Mouse (Mus musculus) kidney, postnatal 0 days (tissue): ENCODE data around the gene Gpr179. TPM values are rescaled to one million over a fixed set of nuclear protein-coding genes. Genes with fewer than 3 reads are reported as not detected.

Experiments
- ATAC-seq: fragments of 200-750 bp; cut with Nextera tagmentation; replicated peaks from 2 replicates; pipeline ENCODE4 v1.8.0; 2017; ENCODE audit warnings: low read depth, moderate number of reproducible peaks, moderate TSS enrichment, moderate library complexity; ENCODE audit not compliant: low FRiP score
- DNase-seq: peaks from one replicate; pipeline ENCODE4 v3.0.0-alpha.2; 2016; ENCODE audit warnings: low spot score
- H3K27ac ChIP-seq: fragments of 300-500 bp; sonication (generic); 2 replicates; pipeline ENCODE4 v1.5.1; 2014; ENCODE audit warnings: mild to moderate bottlenecking
- H3K27me3 ChIP-seq: fragments of 300-500 bp; sonication (generic); 2 replicates; pipeline ENCODE4 v1.6.1; 2014; ENCODE audit warnings: low read length, mixed read lengths; ENCODE audit not compliant: insufficient read depth
- H3K36me3 ChIP-seq: fragments of 300-500 bp; sonication (generic); 2 replicates; pipeline ENCODE4 v1.6.1; 2014; ENCODE audit warnings: low read length, mixed read lengths; ENCODE audit not compliant: insufficient read depth
- H3K4me1 ChIP-seq: fragments of 300-500 bp; sonication (generic); replicated peaks from 2 replicates; pipeline ENCODE4 v1.6.1; 2014; ENCODE audit warnings: antibody characterized with exemption, low read length, mixed read lengths; ENCODE audit not compliant: insufficient read depth
- H3K4me2 ChIP-seq: fragments of 300-500 bp; sonication (generic); 2 replicates; pipeline ENCODE4 v1.6.1; 2014; ENCODE audit warnings: mild to moderate bottlenecking, low read length, moderate library complexity, mixed read lengths
- H3K4me3 ChIP-seq: fragments of 300-500 bp; sonication (generic); replicated peaks from 2 replicates; pipeline ENCODE4 v1.5.1; 2014; ENCODE audit warnings: low read depth, low read length
- H3K9ac ChIP-seq: fragments of 300-500 bp; sonication (generic); 2 replicates; pipeline ENCODE4 v1.6.1; 2014; ENCODE audit warnings: low read depth, low read length
- H3K9me3 ChIP-seq: fragments of 300-500 bp; sonication (generic); replicated peaks from 2 replicates; pipeline ENCODE4 v1.6.1; 2016; ENCODE audit warnings: low read length, inconsistent platforms, mixed read lengths
- CTCF ChIP-seq: IDR thresholded peaks from 2 replicates; pipeline ENCODE4 v1.5.1; 2016; ENCODE audit warnings: antibody characterized with exemption, low read depth, mild to moderate bottlenecking, moderate library complexity
- WGBS: fragments of 180-500 bp; shearing (Covaris S2); extraction: QIAGEN DNeasy Blood & Tissue Kit; methylation state at CpG from one replicate; pipeline ENCODE4 v1.1.7; 2014; 5-methylcytosine and 5-hydroxymethylcytosine counted together
- polyA plus RNA-seq: library from polyadenylated mRNA; unstranded; fragments of >200 nt; fragmentation: Nextera tagmentation; extraction: Ambion mirVana; gene quantifications from 2 replicates; pipeline ENCODE4 v1.2.1, GENCODE M21; 2015

Gpr179 gene
- polyA plus RNA-seq, 1 experiment from 2014 or later: 0.05 TPM

DNA sequence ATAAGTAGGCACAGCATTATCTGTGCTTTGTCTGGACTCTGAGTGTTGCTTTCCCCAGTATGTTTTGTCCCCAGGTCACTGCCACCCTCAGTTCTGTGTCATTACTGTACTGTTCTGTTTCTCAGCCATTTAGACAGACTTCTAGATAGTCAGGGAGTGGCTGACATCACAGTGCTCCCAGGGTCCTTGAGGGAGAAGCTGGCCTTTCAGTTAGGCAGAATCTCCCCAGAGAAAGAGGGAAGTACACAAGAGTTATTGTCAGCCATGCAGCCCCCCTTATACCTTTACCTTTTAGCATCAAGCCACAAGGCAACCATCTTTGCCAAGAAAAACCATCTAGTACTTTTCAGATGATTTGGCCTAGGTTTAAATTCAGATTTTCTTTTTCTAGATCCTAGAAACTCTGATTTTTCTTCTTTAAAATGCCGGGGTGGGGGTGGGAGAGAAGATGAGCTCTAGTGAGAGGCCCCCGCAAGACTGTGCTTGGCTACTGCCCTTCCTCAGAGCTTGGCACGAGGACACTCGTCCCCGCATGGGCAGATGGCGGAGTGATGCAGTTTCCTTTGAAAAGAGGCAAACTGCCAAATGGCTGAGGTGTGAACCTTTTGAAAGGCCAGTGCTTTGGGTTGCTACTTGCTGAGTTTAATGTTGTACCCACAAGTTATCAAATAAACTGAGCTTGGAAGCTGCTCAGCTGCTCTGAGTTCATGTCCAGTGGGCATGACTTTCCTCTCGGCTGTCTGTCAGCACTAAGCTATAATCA is 18.6 kb upstream of the Gpr179 start:
- DNase-seq (no peak), ATAC-seq (no peak)
- H3K27ac ChIP-seq: no peak overlapping the region
- 48% methylated on average over 7 of the region's 7 CpGs for WGBS
- no peak overlapping the region for H3K4me3 ChIP-seq
- H3K36me3 ChIP-seq: 0 out of 2 replicates have a peak, but pooled peaks cover 3% of the 10 kb centered on the region
- no peak overlapping the region for H3K9ac ChIP-seq
- no peak overlapping the region for H3K4me2 ChIP-seq
- no peaks in the 10 kb centered on the region for H3K9me3 ChIP-seq
- 0 out of 2 replicates have a peak, but pooled peaks cover 3% of the 10 kb centered on the region for H3K4me1 ChIP-seq
- no peak for TF ChIP-seq CTCF
- H3K27me3 ChIP-seq: no peaks in the 10 kb centered on the region

DNA sequence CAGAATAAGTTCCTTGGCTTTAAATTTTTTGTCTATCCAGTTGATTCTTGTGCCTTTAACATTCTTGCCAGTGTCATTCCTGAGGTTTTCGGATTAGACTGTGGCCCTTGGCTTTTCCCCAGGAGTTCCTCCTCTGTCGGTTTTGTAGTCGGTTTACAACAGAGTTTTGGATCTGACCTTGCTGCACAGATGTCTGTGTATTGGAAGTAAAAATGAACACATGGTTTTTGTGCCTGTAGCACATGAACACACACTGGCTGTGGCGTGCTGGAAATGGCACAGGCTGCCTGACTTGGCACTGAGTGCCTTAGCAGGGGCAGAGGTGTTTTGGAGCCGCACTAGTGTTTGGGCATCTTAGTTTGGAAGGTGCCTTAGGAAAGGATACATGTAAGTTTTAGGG is 16.6 kb upstream of the Gpr179 start:
- no peak for TF ChIP-seq CTCF
- no peaks in the 10 kb centered on the region for H3K27me3 ChIP-seq
- WGBS: 82% methylated on average over 5 of the region's 5 CpGs
- H3K4me2 ChIP-seq: no peak overlapping the region
- no peaks in the 10 kb centered on the region for H3K9me3 ChIP-seq
- peaks cover 19% of the 10 kb centered on the region; the same call in 1 of the 2 replicates for H3K4me1 ChIP-seq
- ATAC-seq (no peak), DNase-seq (no peak)
- H3K4me3 ChIP-seq: no peak overlapping the region
- no peak overlapping the region for H3K27ac ChIP-seq
- H3K36me3 ChIP-seq: no peaks in the 10 kb centered on the region
- no peak overlapping the region for H3K9ac ChIP-seq

DNA sequence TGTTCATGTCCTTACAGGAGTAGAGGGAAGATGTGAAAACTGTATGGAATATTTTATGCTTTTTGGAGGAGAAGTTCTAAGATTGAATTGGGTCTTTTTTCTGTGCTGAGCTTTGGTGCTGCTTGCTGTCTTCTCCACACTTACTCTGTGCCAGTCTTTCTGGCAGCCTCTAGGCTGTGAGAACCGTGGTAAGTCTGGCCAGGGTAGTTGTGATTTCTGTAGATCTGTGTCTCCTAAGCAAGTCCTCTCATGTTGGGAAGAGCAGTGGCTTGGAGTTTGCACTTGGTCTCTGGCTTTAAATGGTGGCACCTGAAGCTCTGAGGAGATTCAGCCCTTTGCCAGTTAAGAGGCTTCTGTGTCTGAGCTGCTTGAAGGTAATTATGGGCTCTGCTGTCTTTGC is 13.7 kb upstream of the Gpr179 start:
- H3K4me2 ChIP-seq: no peak overlapping the region; the same call in 1 of the 2 replicates
- DNase-seq (no peak), ATAC-seq (no peak)
- no peaks in the 10 kb centered on the region for H3K36me3 ChIP-seq
- H3K9me3 ChIP-seq: no peaks in the 10 kb centered on the region
- no peak overlapping the region for H3K9ac ChIP-seq
- H3K27me3 ChIP-seq: no peaks in the 10 kb centered on the region
- peaks cover 19% of the 10 kb centered on the region; the same call in 1 of the 2 replicates for H3K4me1 ChIP-seq
- no peak overlapping the region for H3K27ac ChIP-seq
- TF ChIP-seq CTCF: no peak
- no peak overlapping the region for H3K4me3 ChIP-seq
- WGBS: 52% methylated on average over 1 of the region's 1 CpGs

DNA sequence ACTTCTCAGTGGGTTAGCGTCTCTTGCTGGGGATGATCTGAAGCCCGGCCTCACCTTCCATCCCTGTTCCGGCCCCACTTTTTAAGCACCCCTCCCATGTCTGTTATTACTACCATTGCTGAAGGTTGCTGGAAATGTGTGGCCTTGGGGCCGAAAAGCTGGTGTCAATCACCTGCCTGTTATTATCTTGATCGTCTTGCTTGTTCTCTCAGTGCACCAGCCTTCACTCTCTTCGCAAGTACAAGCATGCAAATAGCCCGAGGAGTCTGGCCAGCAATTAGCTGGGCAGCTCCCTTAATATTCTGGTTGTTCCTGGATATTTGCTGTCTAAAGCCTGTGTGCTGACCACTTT is 11.7 kb upstream of the Gpr179 start:
- Histone ChIP-seq H3K4me3 (peak overlapping the region; percentile 94), H3K27me3 (no peaks in the 10 kb centered on the region), H3K4me1 (peaks cover 19% of the 10 kb centered on the region; the same call in 1 of the 2 replicates), H3K4me2 (peak overlapping the region; percentile 93), H3K9ac (peak overlapping the region; percentile 96), H3K27ac (peak overlapping the region; percentile 88; the same call in 1 of the 2 replicates), H3K9me3 (no peaks in the 10 kb centered on the region), H3K36me3 (no peaks in the 10 kb centered on the region)
- TF ChIP-seq CTCF: no peak
- peak; percentile 33 for DNase-seq
- ATAC-seq: no peak
- under 1% methylated on average over 7 of the region's 7 CpGs for WGBS

DNA sequence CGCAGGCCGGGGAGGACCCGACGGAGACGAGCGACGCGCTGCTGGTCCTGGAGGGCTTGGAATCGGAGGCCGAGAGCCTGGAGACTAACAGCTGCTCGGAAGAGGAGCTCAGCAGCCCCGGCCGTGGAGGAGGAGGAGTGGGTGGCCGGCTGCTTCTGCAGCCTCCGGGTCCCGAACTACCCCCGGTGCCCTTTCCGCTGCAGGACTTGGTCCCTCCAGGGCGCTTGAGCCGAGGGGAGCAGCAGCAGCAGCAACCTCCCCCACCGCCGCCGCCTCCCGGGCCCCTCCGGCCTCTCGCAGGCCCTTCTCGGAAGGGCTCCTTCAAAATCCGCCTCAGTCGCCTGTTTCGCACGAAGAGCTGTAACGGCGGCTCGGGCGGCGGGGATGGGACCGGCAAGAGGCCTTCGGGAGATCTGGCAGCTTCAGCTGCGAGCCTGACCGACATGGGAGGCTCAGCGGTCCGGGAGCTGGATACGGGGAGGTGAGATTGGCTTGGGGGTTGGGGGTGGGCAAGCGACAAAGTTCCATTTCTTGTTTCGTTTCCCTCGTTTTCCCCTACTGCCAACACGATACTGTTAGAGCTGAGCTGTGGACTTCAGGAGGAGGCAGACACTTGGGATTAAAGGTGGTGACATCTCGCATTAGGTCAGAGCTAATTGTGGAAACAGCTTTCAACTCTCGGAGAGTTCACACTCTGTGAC is 11.2 kb upstream of the Gpr179 start:
- Histone ChIP-seq H3K4me2 (peak overlapping the region; percentile 93), H3K36me3 (no peaks in the 10 kb centered on the region), H3K9ac (peak overlapping the region; percentile 96), H3K27ac (peak overlapping the region; percentile 88), H3K27me3 (no peaks in the 10 kb centered on the region), H3K9me3 (no peaks in the 10 kb centered on the region), H3K4me1 (peaks cover 19% of the 10 kb centered on the region; the same call in 1 of the 2 replicates), H3K4me3 (peak overlapping the region; percentile 94)
- DNase-seq (peak; percentile 45), ATAC-seq (no peak)
- WGBS: under 1% methylated on average over 49 of the region's 49 CpGs
- TF ChIP-seq CTCF: no peak

DNA sequence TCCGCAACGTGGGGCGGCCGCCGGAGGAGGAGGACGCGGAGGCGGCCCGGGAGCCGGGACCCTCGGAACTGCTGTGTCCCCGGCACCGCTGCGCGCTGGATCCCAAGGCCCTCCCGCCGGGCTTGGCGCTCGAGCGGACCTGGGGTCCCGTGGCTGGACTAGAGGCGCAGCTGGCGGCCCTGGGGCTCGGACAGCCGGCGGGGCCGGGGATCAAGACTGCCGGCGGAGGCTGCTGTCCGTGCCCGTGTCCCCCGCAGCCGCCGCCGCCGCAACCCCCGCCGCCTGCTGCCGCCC is 10.7 kb upstream of the Gpr179 start:
- Histone ChIP-seq H3K9me3 (no peaks in the 10 kb centered on the region), H3K4me3 (peak overlapping the region; percentile 94), H3K4me1 (peaks cover 19% of the 10 kb centered on the region; the same call in 1 of the 2 replicates), H3K27me3 (no peaks in the 10 kb centered on the region), H3K9ac (peak overlapping the region; percentile 96), H3K36me3 (no peaks in the 10 kb centered on the region), H3K27ac (peak overlapping the region; percentile 88), H3K4me2 (peak overlapping the region; percentile 93)
- 0% methylated on average over 30 of the region's 39 CpGs for WGBS
- DNase-seq (peak; percentile 37), ATAC-seq (peak; percentile 44; the same call in 1 of the 2 replicates)
- TF ChIP-seq CTCF: no peak
